In genomic region chr3:83899556-83899955, GRCm38 (mm10) we compare ENCODE assay signal across 8 mouse cellular contexts. TPM values are rescaled to one million over a fixed set of nuclear protein-coding genes. Genes with fewer than 3 reads are reported as not detected.
A peak's percentile ranks its signal among the peaks of the same experiment; 100 is the strongest.
DNase-seq lines count a peak whose midpoint lies in the region; ATAC-seq and TF ChIP-seq lines count a peak whose summit lies in the region.

No protein-coding gene starts in this region.

- H3K9me3 ChIP-seq in intestine, embryonic 16.5 days (ENCODE audit: control insufficient read depth, low read length): no peaks in the 10 kb centered on the region
- H3K9me3 ChIP-seq in midbrain, postnatal 0 days (ENCODE audit: low read length): no peaks in the 10 kb centered on the region

- H3K27me3 ChIP-seq in intestine, embryonic 16.5 days (replicated peaks; ENCODE audit: control insufficient read depth, insufficient read depth, low read length): no peaks in the 10 kb centered on the region
- no peaks in the 10 kb centered on the region for H3K27me3 ChIP-seq in midbrain, postnatal 0 days (ENCODE audit: insufficient read depth, low read length)

- peaks cover 5% of the 10 kb centered on the region; the same call in 1 of the 2 replicates for H3K36me3 ChIP-seq in intestine, embryonic 16.5 days (ENCODE audit: control insufficient read depth, insufficient read depth, low read length)
- peaks cover 57% of the 10 kb centered on the region for H3K36me3 ChIP-seq in midbrain, postnatal 0 days (ENCODE audit: insufficient read depth, low read length)

- no peak overlapping the region for H3K4me2 ChIP-seq in intestine, embryonic 16.5 days (ENCODE audit: low read depth, low read length)
- no peak overlapping the region for H3K4me2 ChIP-seq in midbrain, postnatal 0 days (ENCODE audit: low read depth, low read length, poor library complexity, severe bottlenecking)

- H3K27ac ChIP-seq in intestine, embryonic 16.5 days (ENCODE audit: low read length): no peak overlapping the region
- H3K27ac ChIP-seq in midbrain, postnatal 0 days (ENCODE audit: low read depth, low read length): no peak overlapping the region

- WGBS in intestine, embryonic 16.5 days: 49% methylated on average over 8 of the region's 8 CpGs
- 51% methylated on average over 8 of the region's 8 CpGs for WGBS in midbrain, postnatal 0 days

- H3K4me1 ChIP-seq in intestine, embryonic 16.5 days (ENCODE audit: control insufficient read depth, insufficient read depth, low read length): no peaks in the 10 kb centered on the region
- H3K4me1 ChIP-seq in midbrain, postnatal 0 days (ENCODE audit: insufficient read depth, low read length): no peaks in the 10 kb centered on the region

- TF ChIP-seq CTCF in midbrain, postnatal 0 days (IDR thresholded peaks at IDR 0.05): peak; percentile 92

- H3K4me3 ChIP-seq in intestine, embryonic 16.5 days (ENCODE audit: low read length): no peak overlapping the region
- no peak overlapping the region for H3K4me3 ChIP-seq in midbrain, postnatal 0 days (ENCODE audit: low read depth, low read length)

- intact Hi-C loops in left cerebral cortex, postnatal 4 days (cut with DNase I): loop anchor here (5.0 to 10.0 kb wide), 2 partner anchors 105 to 612 kb away; no protein-coding TSS in a partner anchor

- ATAC-seq in intestine, embryonic 16.5 days: peak; percentile 40; the same call in 1 of the 2 replicates
- peak; percentile 57; the same call in 1 of the 2 replicates for ATAC-seq in midbrain, postnatal 0 days (ENCODE audit: low FRiP score)

- H3K9ac ChIP-seq in intestine, embryonic 16.5 days (ENCODE audit: low read depth, low read length): no peak overlapping the region
- no peak overlapping the region for H3K9ac ChIP-seq in midbrain, postnatal 0 days (replicated peaks; ENCODE audit: low read length, poor library complexity, severe bottlenecking)

- peak; percentile 21 to 34 for DNase-seq in urinary bladder, adult 18-20 months (ENCODE audit: low spot score in 2 of 2)
- DNase-seq in urinary bladder, adult 2 months (ENCODE audit: low spot score): no peak
- DNase-seq in c-Kit-positive CD71-negative TER-119-negative erythroid progenitor cells, embryonic 14.5 days (ENCODE audit: low read depth): peak; percentile 30
- DNase-seq in gastrocnemius, adult 18-20 months (ENCODE audit: low spot score): peak; percentile 81
- DNase-seq in left cerebral cortex, postnatal 4 days: peak; percentile 62
- DNase-seq in midbrain, postnatal 0 days (ENCODE audit: low spot score): peak; percentile 76
- DNase-seq in testis, postnatal 10 days (ENCODE audit: low spot score): peak; percentile 61

RNA-seq across cellular contexts. Expression of gene Tlr2, which starts 58.0 kb away (rescaled TPM):
- 8.2 and 10.3 TPM in 2 replicates for polyA plus RNA-seq in urinary bladder, adult 2 months (2012; rRNA removed)
- total RNA-seq in gastrocnemius, adult 18-20 months (2021): under 1 TPM; 0.27 to 0.55 TPM
- polyA plus RNA-seq in intestine, embryonic 16.5 days (2015; fragmentation: Nextera tagmentation; extraction: Ambion mirVana): 2.2 TPM in 2 replicates
- under 1 TPM; 0.44 to 0.60 TPM for total RNA-seq in left cerebral cortex, postnatal 4 days (2021)
- 1.2 and 1.7 TPM in 2 replicates for total RNA-seq in midbrain, postnatal 0 days (2014; rRNA removed)
- polyA plus RNA-seq in midbrain, postnatal 0 days (2015; fragmentation: Nextera tagmentation; extraction: Ambion mirVana): 0.91 and 0.99 TPM in 2 replicates
